Mouse (Mus musculus): ENCODE measurements at regions not wholly inside any gene's neighbourhood (a gene's known extent, or its start where the extent isn't known, plus 50 kb on each side); places are given as distances from the start of the nearest gene placed in this dataset.

DNA sequence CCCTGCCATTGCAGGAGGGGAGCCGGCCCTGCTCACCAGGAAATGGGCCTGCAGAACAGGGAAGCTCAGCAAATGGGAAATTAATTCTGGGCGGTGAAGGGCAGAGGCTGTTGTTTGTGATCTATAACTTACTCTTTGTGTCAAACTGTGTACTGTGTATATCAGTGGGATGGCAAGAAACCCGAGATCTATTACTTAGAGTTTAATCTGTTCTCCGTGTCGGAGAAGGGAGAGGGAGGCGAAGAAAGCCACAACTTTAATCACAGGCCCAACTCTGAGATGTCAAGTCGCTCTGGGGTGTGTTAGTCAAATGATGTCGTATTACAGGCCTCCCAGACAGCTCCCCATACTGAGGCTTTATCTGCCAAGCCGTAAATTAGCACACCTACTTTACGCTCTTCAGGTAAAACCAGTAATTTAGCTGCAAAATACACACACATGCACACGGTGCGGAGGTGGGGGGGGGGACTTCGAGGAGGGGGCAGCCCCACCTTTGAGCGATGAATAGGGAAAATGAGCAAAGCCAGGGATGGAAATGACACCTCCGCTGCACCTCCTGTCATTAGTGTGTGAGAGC is 158.0 kb downstream of the Rplp1 start:
- no peak for TF ChIP-seq CTCF (IDR thresholded peaks at IDR 0.05; ENCODE audit: low read depth)
- no peak for TF ChIP-seq EP300 (optimal IDR thresholded peaks at IDR 0.05)

All from stomach, postnatal 0 days (tissue).